Mouse (Mus musculus) ES-E14 (cell line): Measurements from ENCODE around the gene Nf1.

Experiments
- HCFC1 ChIP-seq: IDR thresholded peaks from 2 replicates; pipeline ENCODE4 v1.6.1; 2012; ENCODE audit warnings: low read length, inconsistent platforms, borderline replicate concordance; ENCODE audit not compliant: insufficient read depth
- MAFK ChIP-seq: IDR thresholded peaks from 2 replicates; pipeline ENCODE4 v1.6.1; 2014; ENCODE audit warnings: mild to moderate bottlenecking, low read depth, low read length, inconsistent platforms; ENCODE audit not compliant: insufficient read depth

DNA sequence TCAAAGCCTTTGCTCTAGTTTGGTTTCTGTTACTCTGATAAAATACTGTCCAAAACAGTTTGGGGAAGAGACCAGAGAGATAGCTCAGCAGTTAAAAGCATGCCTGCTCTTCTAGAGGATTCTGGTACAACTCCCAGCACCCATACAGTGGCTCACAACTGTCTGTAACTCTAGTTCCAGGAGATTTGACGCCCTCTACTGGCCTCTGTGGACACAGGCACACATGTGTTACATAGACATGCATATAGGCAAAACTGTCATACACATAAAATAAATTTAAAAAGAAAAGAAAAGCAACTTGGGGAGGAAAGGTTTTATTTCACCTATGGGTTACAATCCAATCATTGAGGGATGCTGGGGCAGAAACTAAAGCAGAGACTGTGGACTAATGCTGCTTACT, 227.5 kb downstream of the Nf1 start:
- TF ChIP-seq MAFK = no peak
- no peak for TF ChIP-seq HCFC1
